Mouse (Mus musculus) embryo, embryonic 10.5 days (tissue): Measurements from ENCODE around the gene Hist1h2bg.

Source experiments
- DNase-seq: peaks from one replicate; pipeline ENCODE4 v3.0.0-alpha.2; 2015; ENCODE audit warnings: low spot score

Gene Hist1h2bg

DNA sequence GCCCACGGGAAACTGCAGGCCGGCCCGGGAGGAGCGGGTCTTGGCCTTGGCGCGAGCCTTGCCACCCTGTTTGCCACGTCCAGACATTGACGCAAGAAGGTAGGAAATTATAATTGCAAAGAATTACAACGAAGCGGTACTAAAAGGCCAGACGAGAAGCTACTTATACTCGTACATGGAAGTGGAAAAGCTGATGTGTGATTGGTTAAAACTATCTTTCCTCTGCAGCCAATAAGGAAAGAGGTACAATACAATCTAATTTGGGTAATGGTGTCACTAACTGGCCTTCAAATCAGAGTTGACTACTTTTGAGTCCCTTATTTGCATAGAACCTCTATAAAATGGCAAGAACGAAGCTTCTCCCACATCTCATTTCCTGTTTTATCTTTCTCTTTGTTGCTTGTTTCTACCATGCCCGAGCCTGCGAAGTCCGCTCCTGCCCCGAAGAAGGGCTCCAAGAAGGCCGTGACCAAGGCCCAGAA, at the start of gene Hist1h2bg, which contains the start of gene Hist1h2ae:
Gene Hist1h2bg (plus strand): TSS at position 375 of the 482 bp plus-strand sequence.
Gene Hist1h2ae (minus strand): TSS at position 199 of the 482 bp plus-strand sequence.
- DNase-seq, result peak; percentile 96

- peak; percentile 92 for DNase-seq
Observed at GRCm38 (mm10) chr13:23521703-23522102, 49.5 kb upstream of the Hist1h2bg start.

GRCm38 (mm10) chr13:23523976-23524375, 47.2 kb upstream of the Hist1h2bg start:
- no peak for DNase-seq

DNA sequence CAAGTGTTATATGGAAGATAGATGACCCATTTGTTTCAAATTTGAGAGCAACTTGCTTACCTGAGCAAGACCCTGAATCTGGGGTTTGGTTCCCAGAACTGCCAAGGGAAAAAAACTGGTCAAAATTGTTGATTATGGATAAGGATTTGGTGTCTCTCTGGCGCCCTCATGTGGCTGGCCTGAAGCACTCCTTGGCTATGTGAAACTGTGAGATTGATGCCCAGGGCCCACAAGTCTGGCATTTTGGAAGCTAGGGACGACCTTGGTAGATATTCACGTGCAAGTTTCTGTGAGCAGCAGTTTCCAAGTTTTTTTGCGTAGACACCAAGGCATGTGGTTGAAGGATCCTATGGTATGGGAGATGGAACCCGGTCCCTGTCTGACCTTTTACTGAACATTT, 46.5 kb upstream of the Hist1h2bg start:
- DNase-seq, result peak; percentile 92

- peak; percentile 81 for DNase-seq
Observed at GRCm38 (mm10) chr13:23525901-23526300, 45.3 kb upstream of the Hist1h2bg start.

GRCm38 (mm10) chr13:23526312-23526711, 44.9 kb upstream of the Hist1h2bg start:
- DNase-seq, result peak; percentile 98

DNA sequence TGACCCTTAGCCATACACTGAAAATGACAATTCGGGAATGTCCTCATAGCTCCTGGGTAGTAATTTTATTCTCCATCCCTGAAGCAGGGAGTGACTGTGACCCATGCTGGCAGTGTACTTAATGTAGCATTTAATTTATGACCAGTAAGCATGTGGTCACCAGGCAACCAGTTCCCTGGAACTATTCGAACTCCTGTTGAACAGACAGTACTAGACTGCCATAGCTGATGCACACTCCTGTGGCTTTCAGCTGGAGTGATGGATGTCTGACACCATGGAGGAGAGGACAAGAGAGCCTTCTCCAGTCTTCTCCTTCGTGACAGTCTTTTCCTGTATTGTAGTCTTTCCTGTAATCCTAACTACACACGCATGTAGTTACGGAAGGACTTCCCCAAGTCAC, 42.2 kb upstream of the Hist1h2bg start:
- peak; percentile 60 for DNase-seq

DNA sequence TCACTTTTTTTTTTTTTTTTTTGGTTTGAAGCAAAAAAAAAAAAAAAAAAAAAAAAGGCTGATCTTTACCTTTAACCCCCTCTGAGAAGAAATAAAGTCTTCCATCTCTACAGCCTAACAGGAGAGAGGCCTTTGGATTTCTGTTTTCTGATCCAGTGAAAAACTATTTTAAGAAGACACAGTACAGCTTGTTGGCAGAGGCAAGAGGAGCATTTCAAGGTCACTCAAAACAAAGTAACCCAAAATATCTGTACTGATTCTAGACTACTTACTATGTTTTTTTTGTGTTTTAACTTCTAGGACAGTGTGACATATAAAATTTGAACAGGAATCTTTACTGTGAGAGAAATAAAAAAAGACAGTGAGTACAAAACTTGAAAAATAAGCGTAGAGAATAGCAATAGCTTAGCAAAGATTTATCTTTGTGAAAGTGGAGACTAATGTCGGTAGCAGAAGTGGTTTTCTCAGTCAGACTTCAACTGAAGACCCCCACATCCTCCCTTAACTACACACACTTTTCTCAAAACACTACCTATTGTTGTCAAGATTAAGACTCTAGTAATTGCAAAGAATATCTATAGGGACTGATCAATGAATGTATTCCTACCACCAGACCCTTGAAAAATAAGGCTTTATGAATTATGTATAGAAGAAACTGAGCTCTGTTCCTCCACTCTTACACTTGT, 41.6 kb upstream of the Hist1h2bg start:
- DNase-seq, result peak; percentile 22

- peak; percentile 83 for DNase-seq
Observed at GRCm38 (mm10) chr13:23530181-23530900, 40.9 kb upstream of the Hist1h2bg start.

DNA sequence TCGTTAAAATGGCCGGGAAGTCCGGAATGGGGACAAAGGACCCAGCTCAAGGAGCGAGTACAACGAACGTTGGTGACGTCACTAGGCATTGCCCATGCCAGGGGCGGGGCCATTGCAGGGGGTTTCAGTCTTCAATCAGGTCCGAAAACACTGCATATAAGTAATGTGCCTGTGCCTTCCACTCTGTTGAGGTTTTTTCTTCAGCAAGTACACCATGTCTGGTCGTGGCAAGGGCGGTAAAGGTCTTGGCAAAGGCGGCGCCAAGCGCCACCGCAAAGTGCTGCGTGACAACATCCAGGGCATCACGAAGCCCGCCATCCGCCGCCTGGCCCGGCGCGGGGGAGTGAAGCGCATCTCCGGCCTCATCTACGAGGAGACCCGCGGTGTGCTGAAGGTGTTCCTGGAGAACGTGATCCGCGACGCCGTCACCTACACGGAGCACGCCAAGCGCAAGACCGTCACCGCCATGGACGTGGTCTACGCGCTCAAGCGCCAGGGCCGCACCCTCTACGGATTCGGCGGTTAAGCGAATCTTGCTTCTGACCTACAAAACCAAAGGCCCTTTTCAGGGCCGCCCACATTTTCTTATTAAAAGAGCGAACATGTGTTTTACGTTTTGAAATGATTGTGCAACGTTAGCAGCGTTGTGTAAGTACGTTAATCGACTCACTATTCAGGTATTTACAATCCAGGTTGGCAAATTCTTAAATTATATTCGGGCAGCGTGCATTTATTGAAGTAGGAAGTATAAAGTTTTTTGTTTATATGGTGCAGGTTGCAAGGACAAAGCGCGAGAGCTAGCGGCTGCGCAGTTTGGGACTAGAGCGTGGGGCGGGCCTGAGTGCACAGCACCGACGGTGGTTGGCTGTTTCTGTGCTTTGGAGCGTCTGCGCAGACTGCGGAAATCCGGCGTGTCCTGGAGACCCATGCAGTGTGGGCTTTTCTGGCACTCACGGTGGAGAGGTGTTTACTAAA, 40.0 kb upstream of the Hist1h2bg start, which contains the start of gene Hist1h4h:
Gene Hist1h4h (plus strand): TSS at position 150 of the 975 bp plus-strand sequence.
- peak; percentile 99 for DNase-seq

GRCm38 (mm10) chr13:23532262-23533075, 38.7 kb upstream of the Hist1h2bg start:
- DNase-seq, result peak; percentile 66

- peak; percentile 95 for DNase-seq
Observed at GRCm38 (mm10) chr13:23533560-23534367, 37.4 kb upstream of the Hist1h2bg start, which contains the start of gene Hist1h2af. Gene Hist1h2af, plus strand, starts transcription at chr13:23533906.

DNA sequence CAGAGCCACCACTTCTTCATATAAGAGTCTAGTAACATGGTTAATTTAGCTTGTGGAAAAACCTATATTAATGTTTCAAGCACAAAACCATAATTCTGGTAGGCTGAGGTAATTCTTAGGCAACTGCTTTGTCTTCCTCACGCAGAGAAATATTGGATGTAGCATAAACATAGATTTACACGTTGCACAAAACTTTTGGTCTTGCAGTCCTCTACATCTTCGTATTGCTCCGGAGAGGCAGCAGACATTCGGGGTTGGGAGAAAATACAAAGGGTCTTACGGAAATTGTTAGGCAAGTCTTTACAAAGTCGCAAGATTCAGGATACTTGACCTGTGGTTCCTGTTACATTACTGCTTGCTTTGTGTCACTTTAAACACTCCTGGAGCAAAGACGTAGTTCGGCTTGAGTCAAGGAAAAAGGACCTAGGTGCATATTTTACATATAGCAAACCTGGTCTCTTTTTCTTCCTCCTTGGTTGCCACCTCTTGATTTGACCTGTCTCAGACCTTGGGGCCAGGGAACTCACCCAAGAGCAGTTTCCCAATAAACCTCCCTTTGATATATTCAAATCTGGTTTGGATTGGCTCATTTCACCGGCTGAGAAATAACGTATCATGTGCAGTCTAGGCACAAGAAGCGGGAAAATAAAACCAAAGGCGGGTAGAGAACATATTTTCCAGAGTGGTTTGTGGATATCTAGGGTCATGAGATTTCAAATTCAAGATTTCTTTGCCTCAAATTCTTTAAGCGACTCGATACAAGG, 36.6 kb upstream of the Hist1h2bg start:
- no peak for DNase-seq

- peak; percentile 98 for DNase-seq
Observed at GRCm38 (mm10) chr13:23535137-23536075, 35.8 kb upstream of the Hist1h2bg start, which contains the start of gene Hist1h3g. Gene Hist1h3g, plus strand, starts transcription at chr13:23535422.

DNA sequence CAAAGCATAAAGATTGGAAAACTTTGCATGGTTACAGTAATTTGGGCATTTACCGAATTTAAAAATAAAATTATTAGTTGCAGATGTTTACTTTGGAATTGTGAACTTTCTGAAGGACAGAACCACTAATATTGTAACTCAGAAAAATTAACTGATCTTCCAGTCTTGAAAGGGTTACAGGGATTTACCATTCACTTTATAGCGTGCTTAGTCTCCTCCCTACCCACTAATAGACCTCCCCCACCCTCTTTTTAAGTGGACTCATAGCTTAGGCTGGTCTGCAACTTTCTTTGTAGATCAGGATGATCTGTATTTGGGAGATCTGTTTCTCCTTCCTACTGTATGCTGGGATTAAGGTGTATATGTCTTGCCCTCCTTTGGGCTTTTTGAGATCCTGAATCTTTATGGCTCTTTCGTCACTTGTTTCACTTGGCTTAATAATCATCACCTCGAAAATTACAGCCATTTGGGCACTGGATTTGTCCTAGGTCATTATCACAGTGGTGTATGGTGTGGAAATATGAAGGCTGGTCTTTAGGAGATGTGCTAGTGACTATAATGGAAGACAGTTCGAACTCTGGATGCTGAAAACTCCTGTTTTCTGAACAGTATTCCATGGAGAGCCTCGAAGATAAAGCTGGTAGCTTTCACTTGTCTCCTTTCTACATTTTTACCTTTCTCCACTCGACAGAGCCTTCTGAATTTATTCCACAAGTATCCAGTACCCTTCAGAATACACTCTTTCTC, 34.9 kb upstream of the Hist1h2bg start:
- DNase-seq, result peak; percentile 72

DNA sequence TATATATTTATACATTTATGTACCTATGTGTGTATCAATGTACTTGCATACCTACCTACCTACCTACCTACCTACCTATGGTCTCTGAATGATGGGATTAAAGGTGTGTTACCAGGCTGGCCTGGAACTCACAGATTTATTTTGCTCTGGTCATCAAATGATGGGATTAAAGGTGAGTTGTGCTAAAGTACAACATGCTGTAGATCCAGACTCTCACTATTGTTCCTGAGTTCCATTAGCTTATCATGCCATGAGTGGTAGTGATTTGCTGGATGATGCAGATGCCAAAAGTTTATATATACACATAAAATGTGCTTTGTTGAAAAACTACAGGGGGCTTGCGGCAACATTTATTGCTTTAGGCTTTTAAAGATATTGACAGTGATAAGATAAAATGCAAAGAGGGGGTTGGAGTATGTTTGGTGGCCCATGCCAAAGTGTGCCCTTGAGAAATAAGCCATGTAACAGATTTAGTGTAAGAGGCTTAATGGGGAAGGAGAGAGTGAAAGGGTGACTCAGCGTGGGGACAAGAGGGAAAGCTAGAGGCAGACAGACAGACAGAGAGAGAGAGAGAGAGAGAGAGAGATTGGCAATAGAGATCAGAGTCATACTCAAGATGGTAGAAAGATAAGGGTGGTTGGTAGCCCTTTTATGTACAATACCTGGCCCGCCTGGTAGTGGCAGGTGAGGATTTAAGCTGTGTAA, 34.0 kb upstream of the Hist1h2bg start:
- DNase-seq, result peak; percentile 22

DNA sequence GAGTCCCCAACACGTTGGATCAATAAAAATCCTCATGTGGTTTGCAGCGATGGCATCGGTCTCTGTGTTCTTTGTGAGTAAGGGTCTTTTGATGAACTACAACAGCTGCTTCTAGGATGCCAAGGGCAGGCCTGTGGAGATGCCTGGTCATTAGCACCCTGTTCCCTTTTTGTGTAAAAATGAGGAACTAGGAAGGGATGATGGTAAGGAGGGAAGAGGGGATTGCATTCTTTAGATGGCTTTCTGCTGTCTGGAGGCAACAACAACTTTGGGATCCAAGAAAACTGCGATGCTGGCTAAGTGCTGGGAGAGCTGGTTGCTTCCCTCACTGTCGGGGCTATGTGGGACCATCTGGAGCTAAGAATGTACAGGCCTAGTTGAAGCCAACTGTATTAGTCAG, 32.9 kb upstream of the Hist1h2bg start:
- DNase-seq, result no peak
